Mouse (Mus musculus) urinary bladder, postnatal 10 days (tissue): ENCODE data around the gene Dad1.
"Not testable (repeated sequence)": the region's sequence is repeated elsewhere in the genome, so short reads cannot be mapped to it uniquely, and the experiment has no call there.

Experiments used
- DNase-seq: peaks from one replicate; pipeline ENCODE4 v3.0.0; 2022; ENCODE audit warnings: low spot score

The Dad1 gene

DNA sequence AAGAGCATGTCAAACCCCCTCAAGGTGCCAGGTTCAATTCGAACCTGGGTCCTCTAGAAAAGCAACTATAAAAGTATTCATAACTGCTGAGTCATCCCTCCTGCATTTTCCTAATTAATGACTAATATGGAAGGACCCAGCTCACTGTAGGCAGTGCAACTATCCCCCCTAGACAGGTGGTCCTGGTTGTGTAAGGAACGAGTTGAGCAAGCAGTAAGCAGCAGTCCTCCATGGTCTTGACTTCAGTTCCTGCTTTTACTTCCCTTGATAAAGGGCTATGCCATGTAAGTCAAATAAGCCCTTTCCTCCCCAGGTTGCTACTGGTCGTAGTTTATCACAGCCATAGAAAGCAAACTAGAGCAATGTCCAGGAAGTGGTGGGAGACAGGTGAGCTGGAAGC is 7.7 kb downstream of the Dad1 start:
- no peak for DNase-seq

DNA sequence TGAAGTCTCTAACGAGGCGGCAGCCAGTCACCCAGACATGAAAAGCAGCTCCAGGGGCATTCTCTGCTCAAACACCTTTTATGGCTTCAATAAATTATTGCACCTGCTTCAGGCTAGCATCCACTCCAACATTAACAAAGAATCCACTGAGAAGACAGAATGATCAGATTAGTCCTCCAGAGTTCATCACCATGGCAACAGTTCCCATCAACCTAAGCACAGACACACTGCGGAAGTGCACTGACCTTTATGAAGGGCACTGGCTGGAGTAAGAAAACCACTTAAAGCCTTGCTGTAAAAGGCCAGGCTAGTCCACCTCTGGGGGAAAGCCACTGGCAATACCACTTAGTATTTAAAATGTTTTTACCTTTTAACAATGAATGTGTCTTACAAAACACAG is 9.7 kb downstream of the Dad1 start:
- DNase-seq, result no peak

DNA sequence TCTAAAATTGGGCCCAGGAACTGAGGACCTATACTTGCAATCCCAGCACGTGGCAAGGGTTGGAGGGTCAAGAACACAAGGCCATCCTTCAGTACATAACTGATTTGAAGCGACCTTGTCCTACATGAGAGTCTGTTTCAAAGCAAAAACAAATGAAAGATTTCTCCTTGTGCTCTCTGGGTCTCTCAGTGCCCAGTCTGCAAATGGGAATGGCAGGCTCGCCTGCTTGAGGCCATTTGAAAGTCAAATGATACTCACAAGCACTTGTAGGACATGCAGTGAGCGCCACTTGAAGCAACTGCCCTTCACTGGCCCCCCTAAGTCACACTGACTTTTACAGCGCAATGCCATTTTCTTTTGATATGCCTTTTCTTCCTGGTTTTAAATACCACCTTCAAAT is 13.4 kb downstream of the Dad1 start:
- no peak for DNase-seq

DNA sequence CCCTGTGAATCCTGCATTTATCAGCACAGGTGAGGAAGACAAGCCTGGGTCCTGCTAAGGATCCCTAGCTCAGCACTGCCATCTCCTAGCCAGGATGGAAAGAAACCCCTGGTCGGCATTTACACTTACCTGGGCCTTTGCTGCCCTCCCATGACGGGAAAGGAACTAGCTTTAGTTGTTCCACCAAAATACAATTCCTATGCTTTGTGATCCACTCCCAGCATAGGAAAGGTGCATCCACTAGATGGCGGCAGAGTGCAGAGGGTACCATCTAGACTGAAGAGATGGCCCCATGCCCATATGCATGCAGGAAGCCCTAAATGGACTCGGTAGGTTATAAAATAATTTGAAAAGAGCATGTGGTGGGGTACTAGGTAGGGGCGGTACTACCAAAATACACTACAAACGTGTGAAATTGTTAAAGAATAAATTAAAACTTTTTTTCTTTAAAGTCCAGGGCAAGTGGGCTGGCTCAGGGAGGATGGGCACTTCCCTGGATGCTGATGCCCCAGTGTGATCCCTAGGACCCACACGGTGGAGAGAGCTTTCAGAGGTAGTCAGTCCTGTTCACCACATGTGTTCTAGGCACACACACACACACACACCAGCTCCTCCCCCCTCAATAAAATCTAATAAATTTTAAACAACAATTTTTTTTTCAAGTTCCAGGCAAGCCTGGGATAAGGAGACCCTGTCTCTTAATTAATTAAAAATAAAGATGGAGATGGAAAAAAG is 14.7 kb downstream of the Dad1 start:
- DNase-seq, result peak; percentile 74

DNA sequence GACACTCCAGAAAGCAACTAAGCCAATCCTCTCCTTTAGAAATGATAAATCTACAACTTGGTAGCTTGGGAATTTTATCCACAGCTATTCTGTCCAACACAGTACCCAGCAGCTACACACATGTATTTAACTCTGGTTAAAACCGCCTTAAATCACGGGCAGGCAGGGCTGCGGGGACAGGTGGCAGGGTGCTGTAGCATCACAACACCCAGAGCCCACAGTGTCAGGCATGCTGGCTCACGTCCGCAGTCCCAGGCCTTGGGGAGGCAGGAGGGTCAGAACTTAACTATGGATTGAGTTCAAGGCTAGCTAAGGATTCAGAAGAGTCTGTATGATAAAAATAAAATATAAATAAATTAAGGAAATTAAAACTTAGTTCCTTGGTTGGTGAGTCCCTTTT is 17.0 kb downstream of the Dad1 start:
- no peak for DNase-seq

DNA sequence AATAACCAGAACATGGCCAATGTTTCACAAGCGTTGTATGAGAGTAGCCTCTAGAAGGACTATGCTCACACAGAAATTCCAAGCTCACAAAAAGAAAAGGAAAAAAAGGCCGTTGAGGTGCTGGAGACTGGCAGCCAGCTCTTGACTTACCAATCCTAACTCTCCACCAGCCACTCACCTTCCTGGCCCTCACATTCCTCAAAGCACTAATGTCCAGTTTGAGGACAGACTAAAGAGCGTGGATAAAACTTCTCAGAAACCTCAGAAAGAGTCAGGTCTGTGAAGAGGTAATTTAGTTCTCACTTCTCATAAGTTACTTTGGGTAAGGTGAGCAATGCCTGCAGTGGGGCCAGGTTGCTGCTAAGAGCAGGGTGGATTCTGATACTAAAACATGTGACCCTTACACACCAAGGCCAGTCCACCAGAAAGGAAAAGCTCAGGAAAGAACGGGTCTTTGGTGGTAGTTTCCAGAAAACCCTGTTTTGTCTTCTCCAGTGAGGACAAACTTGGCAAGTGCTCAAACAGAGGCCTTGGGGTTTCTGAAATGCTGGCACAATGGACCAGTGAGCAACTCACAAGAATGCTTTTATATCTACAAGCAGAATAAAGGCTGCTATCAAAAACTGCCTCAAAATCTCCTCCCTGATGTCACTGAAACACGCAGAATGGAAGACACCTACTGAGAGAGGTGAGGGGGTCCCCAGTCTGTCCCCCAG is 17.9 kb downstream of the Dad1 start:
- no peak for DNase-seq

GRCm38 (mm10) chr14:54234231-54235040 is 19.5 kb downstream of the Dad1 start:
- no peak for DNase-seq

- no peak for DNase-seq
Observed at GRCm38 (mm10) chr14:54233559-54234143, 20.3 kb downstream of the Dad1 start.

DNA sequence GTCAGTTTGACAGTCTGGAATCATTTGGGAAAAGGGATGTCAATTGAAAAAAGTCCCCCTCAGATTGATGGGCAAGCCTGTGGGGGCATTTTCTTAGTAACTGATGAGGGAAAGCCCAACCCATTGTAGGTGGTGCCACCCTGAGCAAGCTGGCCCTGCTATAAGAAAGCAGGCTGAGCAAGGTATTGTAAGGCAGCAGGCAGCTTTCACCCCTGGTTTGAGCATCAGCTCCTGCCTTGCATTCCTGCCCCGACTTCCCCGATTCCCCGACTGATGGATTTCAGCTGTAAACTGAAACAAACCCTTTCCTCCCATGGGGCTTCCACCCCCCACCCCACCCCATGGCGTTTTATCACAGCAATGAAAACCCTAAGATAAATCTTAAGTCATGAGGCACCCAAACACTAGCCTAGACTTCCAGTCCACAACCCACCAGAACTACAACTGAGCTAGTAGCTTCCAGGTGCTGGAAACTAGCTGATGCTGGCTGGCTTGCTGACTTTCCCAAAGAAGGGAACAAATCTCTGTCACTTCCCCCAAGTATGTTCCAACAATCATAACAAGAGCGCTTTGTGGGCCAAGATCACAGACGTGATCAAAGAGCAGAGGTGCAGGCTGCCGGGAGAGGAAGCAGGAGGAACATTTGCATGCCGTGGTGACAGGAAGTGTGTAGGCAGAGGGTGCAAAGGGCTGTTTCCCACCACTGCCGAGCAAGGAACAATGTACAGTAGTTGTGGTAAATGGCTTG is 20.9 kb downstream of the Dad1 start:
- DNase-seq, result no peak

DNA sequence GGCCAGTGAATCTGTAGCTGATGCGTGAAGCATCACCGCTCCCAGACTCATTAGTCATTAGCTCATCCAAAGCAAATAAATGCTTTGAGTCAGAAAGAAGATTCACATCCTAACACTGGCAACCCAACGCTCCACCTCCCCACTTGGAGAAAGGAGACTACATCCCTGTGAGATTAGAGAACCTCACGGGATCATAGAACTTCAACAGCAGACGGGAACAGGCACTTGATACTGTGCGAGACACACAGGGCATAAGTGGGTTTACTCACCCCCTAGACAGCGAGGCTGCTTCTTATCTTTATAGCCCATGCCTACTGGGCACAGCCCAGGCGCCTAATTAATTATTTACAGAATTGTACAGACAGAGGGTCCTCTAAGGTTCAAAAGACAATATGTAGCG is 21.8 kb downstream of the Dad1 start:
- no peak for DNase-seq

DNA sequence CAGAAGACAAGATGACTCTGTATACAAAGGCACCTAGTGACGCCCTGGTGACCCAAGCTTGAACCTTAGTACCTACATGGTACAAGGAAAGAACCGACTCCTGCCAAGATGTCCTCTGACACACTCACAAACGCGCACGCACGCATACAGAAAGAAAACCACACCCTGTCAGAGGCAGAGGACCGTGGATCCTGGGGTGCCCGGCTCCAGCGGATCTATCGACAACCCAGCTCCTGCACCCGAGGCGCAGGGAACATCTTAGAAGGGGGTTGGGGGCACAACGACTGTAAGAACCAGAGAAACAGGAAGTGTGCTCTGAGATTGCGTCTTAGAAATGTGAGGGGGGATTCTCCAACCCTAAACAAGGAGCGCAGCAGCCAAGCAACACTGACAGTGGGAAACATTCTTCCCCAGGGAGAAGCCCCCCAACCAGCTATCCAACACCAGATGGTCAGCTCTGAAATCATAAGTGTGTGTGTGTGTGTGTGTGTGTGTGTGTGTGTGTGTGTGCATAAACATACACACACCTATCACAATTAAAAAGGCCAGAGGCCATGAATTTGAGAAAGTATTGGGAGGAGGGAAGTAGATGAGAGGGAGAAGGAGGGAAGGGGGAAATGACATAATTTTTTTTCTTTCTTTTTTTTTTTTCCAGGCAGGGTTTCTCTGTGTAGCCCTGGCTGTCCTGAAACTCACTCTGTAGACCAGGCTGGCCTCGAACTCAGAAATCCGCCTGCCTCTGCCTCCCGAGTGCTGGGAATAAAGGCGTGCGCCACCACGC is 22.5 kb downstream of the Dad1 start:
- no peak for DNase-seq

DNA sequence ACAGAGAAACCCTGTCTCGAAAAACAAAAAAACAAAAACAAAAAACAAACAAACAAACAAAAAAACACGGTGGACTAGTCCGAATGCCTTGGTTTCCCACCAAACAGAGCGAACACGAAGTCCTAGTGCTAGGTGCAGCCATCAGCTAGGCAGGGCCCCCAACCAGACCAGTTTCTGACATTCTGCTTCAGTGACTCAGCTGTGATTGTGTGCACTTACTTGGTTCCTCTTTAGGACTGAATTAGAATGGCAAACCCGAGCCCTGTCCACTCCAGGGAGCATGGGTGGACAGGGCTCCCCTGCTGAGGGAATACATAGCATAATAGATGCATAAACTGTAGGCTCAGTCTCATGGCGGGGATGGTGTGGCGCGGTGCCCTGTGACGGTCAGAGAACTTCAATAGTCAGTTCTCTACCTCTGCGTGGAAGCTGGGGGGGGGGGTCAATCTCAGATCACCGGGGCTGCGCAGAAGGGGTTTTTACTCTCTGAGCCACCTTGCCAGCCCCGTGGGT is 23.2 kb downstream of the Dad1 start:
- DNase-seq, result no peak

- not testable (repeated sequence) for DNase-seq
Observed at GRCm38 (mm10) chr14:54229849-54230248, 24.1 kb downstream of the Dad1 start.

- no peak for DNase-seq
Observed at GRCm38 (mm10) chr14:54228933-54229713, 24.8 kb downstream of the Dad1 start.

DNA sequence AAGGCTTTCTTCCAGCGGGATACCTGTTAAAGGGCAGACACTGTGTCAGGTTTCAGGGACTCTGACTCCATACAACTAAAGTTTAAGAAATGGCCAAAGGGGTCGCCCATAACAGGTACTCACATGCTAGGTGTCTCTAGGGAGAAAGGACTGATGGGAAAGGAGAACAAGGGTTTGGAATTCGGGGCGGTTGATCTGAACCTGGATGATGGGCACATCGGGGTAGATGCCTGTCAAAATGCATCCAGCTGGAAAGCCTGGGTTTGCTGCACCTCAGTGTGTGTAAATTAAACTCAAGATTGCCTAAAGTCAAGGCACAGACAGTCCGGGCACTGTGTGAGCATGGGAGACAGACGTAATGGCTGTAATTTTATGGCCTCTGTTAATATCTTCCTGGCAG is 25.4 kb downstream of the Dad1 start:
- no peak for DNase-seq

DNA sequence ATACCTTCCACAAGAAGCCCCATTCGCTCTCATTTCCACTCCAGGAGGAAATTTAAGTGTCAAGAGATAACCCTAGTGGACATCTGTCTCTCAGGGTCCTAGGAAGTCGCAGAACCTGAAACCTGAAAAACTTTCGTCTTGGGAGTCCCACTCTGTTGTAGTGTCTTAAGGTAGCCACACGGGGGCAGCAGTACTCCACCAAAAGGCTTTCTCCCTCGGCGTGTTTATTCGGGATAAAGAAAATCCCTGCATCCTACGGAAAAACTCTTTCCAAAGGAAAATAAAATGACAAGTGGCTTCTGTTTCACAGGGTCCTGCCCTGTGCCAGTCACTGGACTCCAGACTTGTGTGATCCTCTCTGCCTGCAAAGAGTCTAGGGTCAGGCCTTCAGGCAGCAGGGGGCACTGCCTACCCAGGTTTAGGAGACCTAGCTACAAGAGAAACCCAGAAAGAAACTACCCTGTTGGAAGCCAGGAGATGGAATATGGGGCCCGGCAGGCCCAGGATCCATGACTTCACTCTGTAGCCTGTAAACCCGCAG is 25.9 kb downstream of the Dad1 start:
- DNase-seq, result peak; percentile 32

GRCm38 (mm10) chr14:54226911-54227811 is 26.7 kb downstream of the Dad1 start:
- DNase-seq, result peak; percentile 24

DNA sequence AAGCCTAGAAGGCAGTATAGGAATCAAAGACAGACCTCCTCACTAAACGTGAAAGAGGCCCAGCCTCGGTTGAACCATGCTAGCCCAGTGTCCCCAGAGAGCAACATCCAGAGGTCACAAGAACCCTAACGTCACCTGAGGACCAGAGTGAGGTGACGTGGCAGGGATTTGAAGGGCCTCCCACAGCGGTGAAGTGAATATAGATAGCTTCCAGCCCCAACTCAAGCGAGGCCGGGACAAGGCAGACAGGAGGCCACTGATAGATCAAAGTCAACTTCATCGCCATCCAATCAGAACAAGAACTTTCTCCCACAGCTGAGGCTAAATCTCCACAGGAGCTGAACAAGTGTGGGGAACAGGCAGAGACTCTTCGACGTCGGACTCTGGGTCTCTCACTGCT is 28.2 kb downstream of the Dad1 start:
- DNase-seq, result no peak
